Mouse (Mus musculus): ENCODE data around the gene Pex10.
"Not testable (repeated sequence)": the region's sequence is repeated elsewhere in the genome, so short reads cannot be mapped to it uniquely, and the experiment has no call there.

Pex10 gene

DNA sequence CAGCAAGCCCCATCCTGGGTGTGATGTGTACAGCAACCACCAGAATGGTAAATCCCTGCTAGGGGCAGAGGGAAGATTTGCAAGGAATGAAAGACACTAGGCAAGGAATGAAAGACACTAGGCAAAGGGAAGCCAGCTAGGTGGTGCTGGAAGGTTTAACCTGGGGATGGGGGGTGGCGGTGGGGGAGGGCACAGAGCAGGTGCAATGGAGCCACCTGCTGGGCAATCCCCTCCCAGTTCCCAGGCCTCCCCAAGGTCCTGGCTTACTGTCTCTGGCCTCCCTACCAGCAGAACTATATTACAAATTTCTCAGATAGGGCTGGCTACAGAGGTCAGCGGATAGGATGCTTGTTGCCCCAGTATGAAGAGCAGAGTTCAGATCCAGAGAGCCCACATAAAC, 2.3 kb upstream of the Pex10 start:
- no peak for DNase-seq (ENCODE audit: low read depth)

DNA sequence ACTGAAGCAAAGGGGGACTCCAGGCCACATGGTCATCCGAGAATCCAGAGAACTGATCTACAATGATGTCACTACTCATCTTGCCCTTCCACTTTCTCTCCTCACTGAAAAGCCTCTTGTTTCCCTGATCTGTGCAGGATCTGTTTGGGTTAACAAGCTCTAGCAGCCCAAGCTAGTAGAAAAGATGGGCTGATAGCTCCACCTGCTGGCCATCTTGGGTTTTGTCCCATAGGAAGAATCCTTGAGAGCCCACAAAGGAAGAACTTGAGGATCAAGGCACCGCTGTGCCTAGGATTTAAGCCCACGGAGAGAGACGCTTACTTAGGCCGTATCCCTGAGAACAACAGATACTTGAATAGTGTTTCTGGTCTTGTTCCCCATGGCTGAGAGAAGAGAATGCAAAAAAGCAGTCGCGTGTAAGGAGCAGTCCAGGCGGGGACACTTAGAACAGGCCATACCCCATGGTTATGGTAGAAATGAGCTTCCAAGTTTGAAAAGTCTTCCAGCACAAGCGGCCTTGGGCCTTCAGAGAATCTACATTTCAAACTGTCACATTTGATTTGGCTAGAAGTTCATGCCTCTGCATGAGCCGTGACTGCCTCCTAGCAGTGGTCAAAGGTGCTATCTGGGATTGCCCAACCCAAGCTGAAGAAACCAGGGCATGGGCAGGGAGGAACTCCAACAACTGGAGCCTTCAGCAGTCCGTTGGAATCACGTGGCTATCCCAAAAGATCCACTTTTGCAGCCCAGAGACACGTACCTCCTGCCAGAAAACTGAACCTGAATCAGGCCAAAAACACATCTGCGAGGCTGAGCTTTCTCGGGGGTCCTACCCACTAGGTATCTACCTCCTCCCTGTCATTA, 614 bp upstream of the Pex10 start:
- DNase-seq (ENCODE audit: low read depth): peak; percentile 93

DNA sequence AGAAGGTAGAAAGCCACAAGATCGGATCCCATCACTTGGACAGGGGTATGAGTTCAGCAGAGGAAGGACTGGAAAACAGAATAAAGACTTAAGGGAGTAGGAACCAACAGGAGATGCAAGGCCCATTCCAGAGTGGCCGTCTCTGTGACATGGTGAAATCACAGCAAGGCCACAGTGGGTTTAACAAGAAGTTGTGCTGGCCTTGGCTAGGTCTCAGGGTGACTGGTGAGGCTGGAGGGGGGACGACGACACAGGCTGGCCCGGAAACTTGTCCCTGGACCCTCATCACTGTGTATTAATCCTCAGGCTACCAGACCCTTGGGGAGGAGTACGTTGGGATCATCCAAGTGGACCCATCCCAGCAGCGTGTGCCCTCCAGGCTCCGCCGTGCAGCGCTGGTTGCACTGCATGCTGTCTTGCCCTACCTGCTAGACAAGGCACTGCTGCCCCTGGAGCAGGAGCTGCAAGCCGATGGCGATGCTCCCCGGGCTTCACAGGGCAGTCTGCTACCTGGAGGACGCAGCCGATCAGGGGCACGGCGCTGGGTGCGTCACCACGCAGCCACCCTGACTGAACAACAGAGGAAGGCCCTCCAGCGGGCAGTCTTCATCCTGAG, 1.6 kb downstream of the Pex10 start:
- DNase-seq (ENCODE audit: low read depth): no peak

DNA sequence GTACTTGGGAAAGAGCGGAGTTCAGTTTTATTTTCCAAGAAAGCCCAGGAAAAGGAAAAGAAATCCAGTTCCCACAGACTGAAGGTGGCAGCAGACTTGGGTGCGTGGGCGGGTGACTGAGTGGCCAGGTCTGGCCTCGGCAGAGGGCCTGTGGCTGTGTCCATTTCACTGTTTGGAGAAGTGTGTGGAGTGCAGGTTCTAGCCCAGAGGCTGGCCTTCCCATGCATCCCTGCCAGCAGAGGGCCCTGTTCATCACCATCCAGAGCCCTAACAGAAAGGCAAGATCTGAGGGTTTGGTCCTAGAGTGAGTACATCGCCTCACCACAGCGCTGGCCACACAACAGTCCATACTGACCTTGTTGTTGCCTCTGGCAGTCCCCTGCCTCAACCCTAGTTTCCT, 2.4 kb downstream of the Pex10 start:
- DNase-seq (ENCODE audit: low read depth): peak; percentile 57

DNA sequence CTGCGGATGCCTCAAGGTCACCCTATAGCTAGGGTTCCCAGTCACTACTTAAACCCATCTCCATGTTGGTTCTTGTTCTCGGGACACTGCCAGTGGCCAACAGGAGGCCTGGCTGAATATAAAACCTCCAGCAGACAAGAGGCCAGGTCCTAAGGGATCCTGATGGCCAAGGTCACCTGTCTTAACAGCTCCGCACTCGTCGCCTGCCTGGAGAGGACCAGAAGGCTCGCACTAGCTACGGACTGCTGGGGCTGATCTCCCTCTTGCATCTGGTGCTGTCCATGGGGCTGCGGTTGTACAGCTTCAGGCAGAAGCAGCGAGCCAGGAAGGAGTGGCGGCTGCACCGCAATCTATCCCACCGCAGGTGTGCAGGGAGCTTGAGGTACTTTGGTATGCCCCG, 3.4 kb downstream of the Pex10 start:
- no peak for DNase-seq (ENCODE audit: low read depth)

DNA sequence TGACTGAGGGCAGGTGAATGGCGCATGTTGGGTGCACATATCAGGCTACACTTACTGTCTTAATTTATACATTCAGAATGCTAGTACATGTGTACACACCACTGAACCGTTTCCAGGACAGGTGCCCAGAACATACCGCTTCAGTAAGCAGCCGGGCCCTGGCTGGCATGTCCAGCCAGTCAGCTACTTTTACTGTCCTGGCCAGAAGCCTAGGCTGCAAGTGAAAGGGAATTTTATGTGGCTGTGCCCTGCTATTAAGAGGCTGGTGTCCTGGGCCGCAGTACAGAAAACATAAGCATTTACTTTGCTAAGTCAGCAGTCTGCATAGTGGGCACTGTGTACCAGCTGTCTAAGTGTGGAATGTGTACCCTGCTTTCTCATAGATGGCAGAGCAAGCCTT, 4.1 kb downstream of the Pex10 start:
- no peak for DNase-seq (ENCODE audit: low read depth)

DNA sequence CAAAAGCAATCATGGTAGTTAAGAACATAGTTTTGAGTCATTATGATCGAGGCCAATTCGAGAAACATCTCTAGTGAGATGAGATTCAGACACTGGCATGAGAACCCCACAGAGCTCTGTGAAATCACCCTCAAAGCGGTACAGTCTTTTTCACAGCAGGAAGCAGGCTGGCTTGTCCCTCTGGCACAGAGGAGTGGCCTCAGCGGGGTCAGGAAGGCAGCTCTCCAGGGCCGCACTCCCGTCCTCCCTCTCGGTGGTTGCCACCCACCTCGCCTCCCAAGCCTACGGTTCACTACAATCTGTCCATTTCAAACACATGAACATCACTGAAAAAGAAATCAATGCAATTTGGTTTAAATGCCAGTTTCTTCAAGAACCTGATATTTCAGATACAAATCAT, 7.6 kb downstream of the Pex10 start:
- DNase-seq (ENCODE audit: low read depth): no peak

DNA sequence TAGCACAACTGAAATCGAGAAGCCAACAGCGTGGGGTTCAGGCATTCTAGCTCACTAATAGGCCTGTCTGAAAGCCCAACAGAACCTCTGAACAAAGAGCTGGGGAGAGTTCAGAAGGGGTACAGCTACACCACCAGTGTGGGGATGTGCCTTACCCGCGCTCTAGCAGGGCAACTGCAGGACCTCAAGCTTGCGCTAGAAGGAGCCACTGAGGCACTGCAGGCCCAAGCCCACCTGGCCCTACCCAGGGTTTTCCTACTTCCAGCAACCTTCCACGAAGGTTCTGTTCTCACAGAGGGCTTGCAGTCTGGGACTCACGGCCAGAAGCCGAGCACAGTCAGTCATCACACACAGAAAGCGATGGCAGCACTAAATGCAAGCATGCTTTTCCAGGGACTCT, 8.3 kb downstream of the Pex10 start:
- no peak for DNase-seq (ENCODE audit: low read depth)

DNA sequence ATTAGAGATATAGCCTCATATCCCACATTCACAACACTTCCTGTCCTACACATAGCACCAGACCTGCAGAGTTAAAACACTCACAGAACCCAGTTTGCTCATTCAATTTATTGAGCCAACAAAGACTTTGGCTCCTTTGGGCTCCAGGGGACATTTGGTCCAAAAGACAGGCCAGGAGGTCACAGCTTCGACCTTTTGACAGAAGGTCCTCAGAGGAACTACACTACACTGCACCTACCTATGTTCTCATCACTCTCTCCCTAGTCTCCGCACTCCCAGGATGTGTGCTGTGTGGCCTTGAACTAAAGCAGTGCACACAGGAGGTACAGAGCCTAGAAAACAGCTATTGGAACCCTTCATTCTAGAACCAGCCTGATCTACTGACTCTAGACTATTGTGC, 9.0 kb downstream of the Pex10 start:
- DNase-seq (ENCODE audit: low read depth): no peak

DNA sequence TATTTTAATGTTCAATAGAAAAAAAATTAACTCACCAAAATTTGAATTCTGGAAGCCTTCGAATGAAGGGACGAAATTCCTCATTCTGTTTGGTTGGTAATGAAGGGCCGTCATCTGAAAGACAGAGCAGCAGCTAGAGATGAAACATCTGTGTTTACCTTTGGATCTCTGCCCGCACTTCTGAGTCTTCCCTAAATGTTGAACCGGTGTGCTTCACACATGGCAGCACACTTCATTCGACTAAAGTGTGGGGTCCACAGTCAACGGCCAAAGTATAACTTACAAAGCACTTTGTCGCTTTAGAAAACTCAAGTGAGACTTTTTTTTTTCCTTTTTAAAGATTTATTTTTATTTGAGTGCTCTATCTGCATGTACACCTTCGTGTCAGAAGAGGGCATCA, 9.9 kb downstream of the Pex10 start:
- no peak for DNase-seq (ENCODE audit: low read depth)

DNA sequence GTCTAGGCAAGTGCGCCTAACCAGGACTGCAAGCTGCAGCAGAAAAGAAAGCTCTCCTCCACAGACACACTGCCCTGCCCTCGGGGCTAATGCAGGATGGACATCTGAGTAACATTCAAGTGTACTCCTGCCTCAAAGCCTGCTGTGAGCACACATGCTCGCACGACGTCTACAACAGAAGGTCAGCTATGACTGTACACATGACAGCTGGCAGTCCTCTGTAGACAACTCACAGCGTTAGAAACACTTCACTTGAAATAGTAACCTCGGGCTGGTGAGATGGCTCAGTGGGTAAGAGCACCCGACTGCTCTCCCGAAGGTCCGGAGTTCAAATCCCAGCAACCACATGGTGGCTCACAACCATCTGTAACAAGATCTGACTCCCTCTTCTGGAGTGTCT, 12.0 kb downstream of the Pex10 start:
- not testable (repeated sequence) for DNase-seq (ENCODE audit: low read depth)

DNA sequence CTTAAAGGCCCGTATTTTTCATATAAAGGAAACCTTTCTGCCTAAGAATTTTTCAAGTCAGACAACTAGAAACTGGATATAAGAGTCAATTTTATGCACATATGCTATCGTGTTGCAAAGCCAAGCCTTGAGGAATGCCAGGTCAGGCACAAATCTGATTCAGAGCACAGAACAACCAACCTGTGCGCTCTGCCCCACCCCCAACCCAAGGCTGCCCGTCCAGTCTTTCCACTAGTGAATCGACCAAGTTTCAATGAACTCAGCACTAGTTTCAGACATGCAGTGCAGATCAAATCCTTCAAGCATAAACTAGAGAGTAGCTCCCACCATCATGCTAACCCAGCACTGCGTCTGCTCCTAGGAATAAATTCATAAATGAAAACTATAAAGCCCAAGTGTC, 12.8 kb downstream of the Pex10 start:
- DNase-seq (ENCODE audit: low read depth): no peak

DNA sequence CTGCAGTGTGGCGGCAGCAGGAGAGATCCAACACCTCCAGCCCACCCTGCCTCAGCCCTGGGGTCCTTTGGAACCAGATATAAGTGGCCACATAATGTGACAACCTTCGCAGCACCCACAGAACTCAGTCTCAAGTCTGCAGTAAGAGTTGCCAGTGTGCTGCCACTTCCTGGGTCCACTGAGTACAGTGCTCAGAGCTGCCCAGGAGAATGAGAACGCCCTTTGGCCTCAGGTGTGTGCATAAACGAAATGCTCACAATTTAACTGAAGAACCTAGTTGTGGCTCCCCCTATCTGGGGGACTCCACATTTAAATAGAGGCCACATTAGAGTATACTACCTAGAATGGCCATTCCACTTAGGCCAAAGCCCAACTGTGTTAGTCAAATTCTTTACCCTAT, 16.7 kb downstream of the Pex10 start:
- no peak for DNase-seq (ENCODE audit: low read depth)

DNA sequence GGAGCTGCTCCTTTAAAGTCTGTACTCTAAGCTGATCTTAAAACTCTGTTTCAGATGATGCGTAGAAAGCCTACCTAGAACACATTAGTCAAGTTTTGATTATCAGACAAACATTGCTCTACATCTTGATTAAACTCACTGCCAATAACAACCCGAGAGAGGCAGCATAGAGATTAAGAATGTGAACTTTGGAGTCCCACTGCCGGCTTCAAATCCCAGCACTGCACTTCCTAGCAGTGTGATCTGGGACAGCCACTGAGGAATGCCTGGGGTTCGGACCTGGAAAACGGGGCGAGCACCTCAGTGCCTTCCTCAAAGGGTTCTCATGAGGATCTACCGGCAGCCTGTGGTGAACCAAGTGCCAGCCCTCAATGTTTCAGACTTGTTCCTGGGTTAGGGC, 17.5 kb downstream of the Pex10 start:
- DNase-seq (ENCODE audit: low read depth): no peak

DNA sequence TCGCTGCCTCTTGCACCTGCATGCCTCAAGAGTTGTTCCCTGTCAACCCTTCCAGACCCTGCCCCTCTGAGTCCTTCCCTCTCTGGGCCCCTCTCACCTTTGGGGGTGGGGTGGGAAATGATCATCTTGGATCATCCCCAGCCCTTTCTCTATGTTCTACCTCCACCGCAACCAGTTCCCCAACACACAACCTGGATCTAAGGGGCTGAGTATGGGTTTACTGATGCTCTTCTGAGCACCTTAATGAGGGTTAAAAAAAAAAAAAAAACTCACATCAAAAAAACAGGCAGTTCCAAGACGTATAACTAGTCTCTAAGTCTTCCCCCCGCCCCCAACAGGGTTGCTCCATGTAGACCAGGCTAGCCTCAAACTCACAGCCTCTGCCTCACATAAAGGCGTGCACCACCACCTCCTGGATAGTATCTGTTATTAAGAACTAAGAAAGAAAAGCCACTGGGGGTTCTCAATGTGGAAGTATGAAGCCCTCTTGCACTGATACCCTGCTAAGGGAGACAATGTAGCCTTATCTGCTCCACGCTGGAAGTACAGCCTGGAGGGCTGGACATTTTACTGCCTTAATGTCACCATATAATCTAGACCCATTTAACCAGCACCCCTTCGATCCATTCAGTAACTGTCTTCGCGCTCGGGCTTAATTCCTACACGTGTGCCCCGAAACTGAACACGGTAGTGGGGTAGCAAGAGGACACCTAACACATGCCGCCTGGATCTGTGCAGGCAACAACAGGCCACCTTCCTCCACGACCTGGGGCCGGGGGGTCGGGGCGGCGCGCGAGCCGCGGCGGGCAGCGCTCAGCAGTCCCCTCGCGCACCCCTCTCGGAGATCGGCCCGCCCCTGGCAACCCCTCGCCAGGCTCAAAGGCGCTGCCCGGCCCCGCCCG, 18.6 kb downstream of the Pex10 start:
- peak; percentile 33 for DNase-seq (ENCODE audit: low read depth)

DNA sequence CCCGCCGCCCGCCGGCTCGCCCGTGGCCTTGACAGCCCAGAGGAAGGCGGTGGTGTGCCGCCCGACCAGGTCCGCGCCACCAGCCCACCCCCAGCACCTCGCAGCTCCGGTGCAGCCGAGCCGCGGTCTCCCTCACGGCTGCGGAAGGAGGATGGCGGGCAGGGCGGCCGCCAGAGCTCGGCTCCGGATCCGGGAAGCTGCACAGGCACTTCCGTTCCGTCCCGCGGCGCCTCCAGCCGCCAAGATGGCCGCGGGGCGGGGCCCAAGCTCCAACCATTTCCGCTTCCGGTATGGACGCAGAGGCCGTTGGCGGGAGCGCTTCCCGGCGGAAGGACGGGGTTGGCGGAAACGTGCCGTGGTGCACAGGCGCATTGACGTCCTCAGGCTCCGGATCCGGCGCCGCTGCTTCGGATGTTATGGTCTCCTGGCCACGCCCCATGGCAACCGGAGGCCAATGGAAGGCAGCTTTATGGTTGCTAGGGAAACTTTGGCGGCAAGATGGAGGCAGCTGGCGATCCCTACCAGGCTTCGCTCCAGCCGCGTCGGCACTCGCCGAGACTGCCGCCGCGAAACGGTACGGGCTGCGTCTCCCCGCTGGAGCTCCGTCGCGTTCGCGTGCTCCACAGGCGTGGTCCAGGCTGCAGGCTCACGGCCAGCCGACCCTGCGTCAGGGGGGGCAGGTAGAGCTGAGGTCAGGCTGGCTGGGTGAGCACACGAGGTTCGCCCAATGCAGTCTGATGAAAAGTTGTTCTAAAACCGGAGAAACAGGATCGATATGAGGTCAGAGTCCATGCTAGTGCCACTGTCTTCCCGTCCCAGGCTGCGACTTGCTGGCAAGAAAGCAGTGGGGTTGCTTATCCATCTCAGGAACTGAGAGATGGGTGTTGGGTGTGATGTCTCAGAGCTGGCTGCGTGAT, 19.6 kb downstream of the Pex10 start, which contains the start of the genes Rer1 and Morn1:
Gene Rer1 (minus strand): TSS at position 275 of the 917 bp plus-strand sequence.
Gene Morn1 (plus strand): TSS at position 470 of the 917 bp plus-strand sequence.
- DNase-seq (ENCODE audit: low read depth): peak; percentile 99

DNA sequence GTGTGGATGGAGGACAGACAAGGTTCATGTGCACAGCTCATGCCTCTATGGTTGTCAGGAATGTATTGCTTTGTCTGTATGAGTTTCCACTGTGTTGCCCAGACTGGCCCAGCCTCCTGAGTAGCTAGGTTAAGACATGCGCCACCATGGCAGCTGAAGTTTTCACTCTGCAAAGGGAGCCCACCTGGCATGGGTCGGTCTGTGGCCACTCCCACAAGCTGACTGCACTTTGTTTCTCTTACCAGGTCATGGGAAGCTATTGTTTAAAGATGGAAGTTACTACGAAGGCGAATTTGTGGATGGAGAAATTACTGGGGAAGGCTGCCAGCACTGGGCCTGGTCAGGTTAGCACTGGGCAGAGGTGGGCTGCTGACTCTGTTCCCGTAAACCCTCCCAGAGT, 22.4 kb downstream of the Pex10 start:
- DNase-seq (ENCODE audit: low read depth): no peak

DNA sequence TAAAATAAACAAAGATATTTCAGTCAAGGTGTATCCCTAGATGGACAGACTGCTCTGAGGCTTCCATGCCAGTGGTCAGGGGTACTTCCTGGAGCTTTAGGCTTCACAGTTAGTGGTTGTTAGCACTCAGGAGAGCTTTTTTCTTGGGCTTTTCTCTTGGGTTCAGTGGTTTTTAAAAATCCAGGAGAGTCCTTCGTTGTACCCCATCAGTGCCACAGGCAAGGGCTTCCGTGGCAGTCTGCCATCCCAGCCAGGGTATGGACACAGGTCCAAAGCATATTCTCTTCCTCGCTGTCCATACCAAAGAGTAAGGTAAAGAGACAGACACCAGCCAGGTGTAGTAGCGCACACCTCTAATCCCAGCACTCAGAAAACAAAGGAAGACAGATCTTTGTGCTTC, 23.3 kb downstream of the Pex10 start:
- no peak for DNase-seq (ENCODE audit: low read depth)

DNA sequence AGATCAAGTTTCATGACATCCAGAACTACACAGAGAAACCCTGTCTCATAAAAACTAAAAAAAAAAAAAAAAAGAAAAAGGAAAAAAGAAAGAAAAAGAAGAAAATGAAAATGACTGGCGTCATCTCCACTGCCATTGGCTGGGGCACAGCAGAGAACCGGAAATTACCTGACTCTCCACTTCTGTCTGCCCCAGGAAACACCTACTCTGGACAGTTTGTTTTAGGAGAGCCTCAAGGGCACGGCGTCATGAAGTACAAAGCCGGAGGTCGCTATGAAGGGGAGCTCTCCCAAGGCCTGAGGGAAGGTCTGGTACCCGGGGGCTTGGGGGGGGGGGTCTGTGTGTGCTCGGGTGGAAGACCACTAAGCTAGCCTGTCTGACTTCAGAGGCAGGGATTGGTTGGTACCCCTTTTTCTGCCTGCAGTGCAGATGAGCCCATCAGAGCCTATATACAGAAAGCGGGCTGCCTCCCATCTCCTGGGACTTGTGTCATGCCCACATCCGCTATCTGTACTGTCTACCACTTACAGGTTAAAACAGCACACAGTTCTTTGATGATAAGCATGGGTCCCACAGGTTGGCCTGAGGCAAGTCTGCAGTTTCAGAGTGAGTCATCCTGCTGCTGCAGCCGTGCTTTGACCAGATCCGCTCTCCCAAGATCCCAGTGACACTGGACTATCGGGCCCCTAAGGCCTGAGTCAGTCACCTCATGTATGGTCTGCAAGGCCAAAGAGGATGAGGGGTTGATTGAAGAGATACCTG, 24.1 kb downstream of the Pex10 start:
- DNase-seq (ENCODE audit: low read depth): no peak

DNA sequence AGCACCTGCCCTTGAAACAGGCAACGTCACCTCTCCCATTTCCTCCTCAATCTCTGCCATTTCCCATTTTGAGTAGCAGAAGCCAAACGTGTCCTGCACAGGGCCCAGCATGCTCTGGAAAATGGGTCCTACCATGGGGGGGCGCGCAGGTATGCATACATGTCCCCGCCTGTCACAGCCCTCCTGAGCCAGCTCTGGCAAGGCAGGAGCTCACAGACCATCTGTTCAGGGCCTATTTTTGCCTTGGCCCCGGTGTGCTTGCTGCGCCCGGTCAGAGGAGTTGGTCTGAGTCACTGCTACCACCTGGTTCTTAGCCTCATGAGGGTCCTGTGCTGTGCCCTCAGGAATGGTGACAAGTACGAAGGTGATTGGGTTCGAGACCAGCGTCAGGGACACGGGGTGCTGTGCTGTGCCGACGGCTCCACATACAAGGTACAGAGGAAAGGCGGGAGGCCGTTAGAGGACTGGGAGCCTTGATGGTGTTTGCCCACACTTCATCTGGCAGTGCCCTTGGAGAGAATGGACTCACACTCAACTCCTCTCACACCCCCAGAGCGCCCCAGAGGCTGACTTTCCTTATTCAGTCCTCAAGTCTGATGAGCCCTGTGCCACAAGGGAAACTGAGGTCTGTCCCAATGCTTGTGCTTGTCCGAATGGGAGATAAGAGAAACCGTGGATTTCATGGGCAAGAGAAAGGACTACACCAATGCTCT, 26.1 kb downstream of the Pex10 start:
- no peak for DNase-seq (ENCODE audit: low read depth)
